Mouse (Mus musculus) layer of hippocampus, postnatal 36 days (tissue): ENCODE measurements around the gene Srp68. TPM values are rescaled to one million over a fixed set of nuclear protein-coding genes. Genes with fewer than 3 reads are reported as not detected.

Experiments
- DNase-seq, 2 experiments: peaks; one replicate each; pipeline ENCODE4 v3.0.0; 2022
- total RNA-seq, 2 experiments: library from RNA; stranded (reverse); gene quantifications; 2 replicates each; pipeline ENCODE4 v1.2.3; 2021

Srp68 gene
- total RNA-seq: 10 to 100 TPM; 60.7 to 66.0 TPM

GRCm38 (mm10) chr11:116274045-116274666 lies at the start of gene Srp68:
Gene Srp68 (minus strand): TSS chr11:116274217.
- peak; percentile 94 to 96 for DNase-seq

GRCm38 (mm10) chr11:116318719-116319659 lies 45.0 kb upstream of the Srp68 start:
- DNase-seq: peak; percentile 82 to 86

- DNase-seq: no peak
Observed at GRCm38 (mm10) chr11:116312359-116312758, 38.3 kb upstream of the Srp68 start.

- DNase-seq: no peak
Observed at GRCm38 (mm10) chr11:116311169-116311568, 37.2 kb upstream of the Srp68 start.

GRCm38 (mm10) chr11:116309601-116310000 lies 35.6 kb upstream of the Srp68 start:
- no peak for DNase-seq

- no peak for DNase-seq
Observed at GRCm38 (mm10) chr11:116307762-116308531, 33.9 kb upstream of the Srp68 start.

- no peak for DNase-seq
Observed at GRCm38 (mm10) chr11:116307019-116307725, 33.2 kb upstream of the Srp68 start, which contains the start of gene Exoc7. Gene Exoc7 (minus strand): TSS chr11:116307233.

- DNase-seq: peak; percentile 88 to 90
Observed at GRCm38 (mm10) chr11:116306126-116306982, 32.3 kb upstream of the Srp68 start.

GRCm38 (mm10) chr11:116305423-116305822 lies 31.4 kb upstream of the Srp68 start:
- no peak for DNase-seq

GRCm38 (mm10) chr11:116298621-116299020 lies 24.6 kb upstream of the Srp68 start:
- DNase-seq: no peak

- no peak for DNase-seq
Observed at GRCm38 (mm10) chr11:116298221-116298620, 24.2 kb upstream of the Srp68 start.

GRCm38 (mm10) chr11:116297017-116297416 lies 23.0 kb upstream of the Srp68 start:
- DNase-seq: no peak

- no peak for DNase-seq
Observed at GRCm38 (mm10) chr11:116296191-116296734, 22.2 kb upstream of the Srp68 start.

GRCm38 (mm10) chr11:116294319-116294718 lies 20.3 kb upstream of the Srp68 start:
- no peak for DNase-seq

GRCm38 (mm10) chr11:116293538-116294137 lies 19.6 kb upstream of the Srp68 start:
- DNase-seq: no peak

- no peak for DNase-seq
Observed at GRCm38 (mm10) chr11:116292401-116292800, 18.4 kb upstream of the Srp68 start.

- no peak for DNase-seq
Observed at GRCm38 (mm10) chr11:116290556-116290955, 16.5 kb upstream of the Srp68 start.

GRCm38 (mm10) chr11:116287351-116287750 lies 13.3 kb upstream of the Srp68 start:
- DNase-seq: no peak

- DNase-seq: no peak
Observed at GRCm38 (mm10) chr11:116285770-116286191, 11.8 kb upstream of the Srp68 start.

- no peak for DNase-seq
Observed at GRCm38 (mm10) chr11:116283982-116284381, 10.0 kb upstream of the Srp68 start.
